Mouse (Mus musculus) neutrophil, adult 5-6 weeks (primary cell): ENCODE data around the gene Fbxo17. TPM values are rescaled to one million over a fixed set of nuclear protein-coding genes. Genes with fewer than 3 reads are reported as not detected.

Experiments used
- ATAC-seq: fragments of 151-379, 151-347 bp; 2 replicates; pipeline ENCODE4 v1.8.0; 2017; ENCODE audit warnings: mild to moderate bottlenecking, moderate TSS enrichment; ENCODE audit not compliant: insufficient number of reproducible peaks, poor library complexity, low FRiP score, severe bottlenecking; ENCODE audit errors: extremely low read depth
- total RNA-seq: library from RNA; stranded (forward); fragments of 200-1000 nt; gene quantifications from 2 replicates; pipeline ENCODE4 v1.2.3, GENCODE M21; 2017

Fbxo17 gene
- total RNA-seq, 1 experiment from 2014 or later: 0.81 TPM

- no peak for ATAC-seq
Measured at GRCm38 (mm10) chr7:28756079-28756478, 39.5 kb downstream of the Fbxo17 start, which contains the start of gene Ccer2. Ccer2 (plus strand) TSS chr7:28756174.

DNA sequence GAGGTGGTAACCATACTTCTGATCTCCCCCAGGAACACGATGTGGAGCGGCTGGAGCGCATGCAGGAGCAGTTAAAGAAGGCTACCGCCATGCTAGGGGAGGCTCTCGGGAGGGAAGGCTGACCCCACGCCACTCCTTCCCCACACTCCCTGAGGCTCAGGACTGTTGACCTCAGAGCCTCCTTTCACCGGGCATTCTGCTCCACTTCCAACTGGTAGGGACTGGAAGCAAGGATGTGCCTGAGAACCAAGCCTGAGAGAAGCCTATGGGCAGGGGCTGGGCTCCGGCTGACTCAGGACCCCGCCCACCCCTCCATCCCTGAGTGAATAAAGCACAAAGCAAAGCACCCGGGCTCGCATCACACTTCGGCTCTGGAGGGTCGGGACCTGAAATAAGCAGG lies 42.0 kb downstream of the Fbxo17 start:
- ATAC-seq: no peak

DNA sequence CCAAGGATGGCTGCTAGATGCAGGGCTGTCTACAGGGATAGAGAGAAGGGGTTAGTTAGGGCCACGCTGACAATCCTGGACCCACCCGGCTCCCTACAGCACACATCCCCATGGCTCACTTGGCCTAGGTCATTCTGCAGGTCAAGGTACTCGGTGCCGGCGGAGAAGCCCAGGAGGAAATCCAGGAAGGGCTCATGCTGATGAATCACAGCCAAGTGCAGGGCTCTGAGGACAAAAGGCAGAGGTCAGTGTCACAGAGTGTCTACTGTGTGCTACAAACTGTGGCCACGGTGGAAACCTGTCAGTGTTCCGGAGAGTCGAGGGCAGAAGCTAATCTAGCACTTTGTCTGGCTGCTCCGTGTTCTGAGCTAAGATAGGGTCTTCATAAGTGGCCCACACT lies 45.3 kb downstream of the Fbxo17 start:
- no peak for ATAC-seq

GRCm38 (mm10) chr7:28765211-28765610 lies 48.6 kb downstream of the Fbxo17 start:
- ATAC-seq: no peak

- ATAC-seq: peak; percentile 96
Measured at GRCm38 (mm10) chr7:28766173-28766879, 49.7 kb downstream of the Fbxo17 start, which contains the start of gene Sirt2. Sirt2 (plus strand) TSS chr7:28766735.

DNA sequence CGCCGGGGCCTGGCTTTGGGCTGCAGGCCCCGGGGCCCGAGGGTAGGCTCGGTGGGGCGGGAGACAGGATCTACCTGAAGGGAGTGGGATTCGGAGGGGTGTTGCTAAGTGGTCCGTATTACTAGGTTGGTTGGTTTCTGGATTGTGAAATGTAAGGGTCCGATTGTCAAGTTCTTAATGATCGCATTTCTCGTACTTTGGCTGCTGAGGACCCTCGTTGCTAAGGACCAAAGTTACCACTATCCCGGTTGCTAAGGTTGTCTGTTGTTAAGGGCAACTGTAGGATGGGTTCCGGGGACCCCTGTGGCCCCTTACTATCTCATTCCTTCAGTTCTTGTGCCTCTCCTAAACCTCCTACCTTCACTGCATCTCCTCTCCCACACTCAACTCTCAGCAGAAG lies 50.3 kb downstream of the Fbxo17 start:
- no peak for ATAC-seq

- no peak for ATAC-seq
Measured at GRCm38 (mm10) chr7:28767462-28767965, 50.9 kb downstream of the Fbxo17 start, which contains the start of gene Nfkbib. Nfkbib (minus strand) TSS chr7:28767512.

GRCm38 (mm10) chr7:28769414-28769958 lies 52.9 kb downstream of the Fbxo17 start:
- ATAC-seq: no peak

DNA sequence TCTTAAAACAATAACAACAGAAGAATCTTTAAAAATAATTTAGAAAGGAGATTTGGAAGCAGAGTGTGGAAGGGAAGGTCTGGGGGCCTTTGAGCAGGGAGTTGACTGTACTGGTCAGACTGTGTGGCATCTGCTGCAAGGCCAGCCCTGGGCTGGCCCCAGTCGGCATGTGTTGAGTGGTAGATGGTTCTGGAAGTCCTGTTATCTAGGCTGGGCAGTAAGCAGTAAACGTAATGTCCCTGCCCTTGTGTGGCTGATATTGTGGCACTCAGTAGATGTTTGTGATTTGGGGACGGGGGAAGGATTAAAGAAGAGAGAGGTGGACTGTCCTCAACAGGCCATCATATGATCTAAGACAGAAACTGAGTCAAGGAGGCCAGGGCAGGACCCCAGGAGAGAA lies 53.7 kb downstream of the Fbxo17 start:
- ATAC-seq: no peak

DNA sequence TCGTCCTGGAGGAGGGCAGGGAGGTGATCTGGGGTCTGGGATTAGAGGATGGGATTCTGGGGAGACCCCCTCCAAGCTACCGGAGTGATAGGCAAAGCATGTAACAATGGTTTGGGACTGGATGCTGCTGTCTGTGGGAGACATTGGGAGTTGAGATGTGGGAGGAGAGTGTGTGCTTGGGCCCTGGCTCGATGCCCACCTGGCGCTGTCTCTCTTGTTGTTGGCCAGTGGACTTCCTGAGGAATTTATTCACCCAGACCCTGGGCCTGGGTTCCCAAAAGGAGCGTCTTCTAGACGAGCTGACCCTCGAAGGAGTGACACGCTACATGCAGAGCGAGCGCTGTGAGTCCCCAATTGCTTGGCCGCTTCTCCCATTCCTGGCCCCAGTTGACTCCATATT lies 55.3 kb downstream of the Fbxo17 start:
- no peak for ATAC-seq

DNA sequence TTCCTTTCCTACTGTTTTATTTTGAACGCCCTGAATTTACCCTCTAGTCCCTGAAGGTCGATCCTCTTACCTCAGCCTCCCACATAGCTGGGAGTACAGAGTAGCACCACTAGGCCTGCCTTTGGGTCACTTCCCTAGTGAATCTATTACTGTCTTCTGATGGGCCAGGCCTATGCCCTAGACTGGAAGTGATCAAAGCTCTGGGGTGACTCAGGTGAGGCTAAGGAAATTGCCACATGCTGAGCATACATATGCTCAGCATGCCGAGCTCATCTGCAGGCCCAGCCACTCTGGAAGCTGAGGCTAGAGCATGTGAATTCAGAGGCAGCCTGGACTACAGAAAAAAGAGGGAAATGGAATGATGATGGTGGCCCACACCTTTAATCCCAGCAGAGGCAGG lies 56.6 kb downstream of the Fbxo17 start:
- ATAC-seq: peak; percentile 20; the same call in 1 of the 2 replicates

DNA sequence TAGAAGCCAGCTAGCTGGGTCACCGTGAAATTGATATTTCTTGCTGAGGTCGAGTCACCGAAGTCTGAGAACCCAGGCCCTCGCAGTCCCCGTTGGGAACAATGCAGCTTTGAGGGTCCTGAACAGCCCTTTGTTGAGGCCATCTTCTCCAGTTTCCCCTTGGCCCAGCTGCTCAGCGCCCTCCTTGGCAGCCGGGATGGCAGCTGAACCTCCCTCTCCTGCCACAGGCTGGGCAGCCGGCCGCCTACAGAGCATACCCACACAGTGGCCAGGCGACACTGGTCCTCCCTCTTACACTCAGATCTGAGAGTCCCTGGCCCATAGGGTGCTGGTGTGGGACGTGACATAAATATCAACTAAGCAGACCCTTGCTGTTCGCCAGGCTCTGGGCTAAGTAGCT lies 57.6 kb downstream of the Fbxo17 start:
- no peak for ATAC-seq

DNA sequence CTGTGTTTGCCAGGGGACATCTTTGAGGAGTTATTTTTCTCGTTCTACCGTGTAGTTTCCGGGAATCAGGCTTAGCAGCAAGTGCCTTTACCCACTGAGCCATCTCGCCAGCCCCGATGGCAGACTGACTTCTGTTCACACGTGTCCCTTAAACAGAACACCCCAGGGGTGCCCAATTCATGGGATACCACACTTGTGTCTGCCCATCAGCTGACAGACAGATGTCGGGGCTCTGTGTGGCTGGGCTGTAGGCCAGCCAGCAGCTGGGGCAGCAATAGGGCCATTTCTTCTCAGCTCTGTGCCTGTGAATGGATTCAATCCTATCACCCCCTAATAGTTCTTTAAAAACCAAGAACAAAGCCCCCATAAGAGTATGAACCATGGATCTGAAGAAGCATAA lies 58.5 kb downstream of the Fbxo17 start:
- no peak for ATAC-seq

- no peak for ATAC-seq
Measured at GRCm38 (mm10) chr7:28778825-28779224, 62.2 kb downstream of the Fbxo17 start.

GRCm38 (mm10) chr7:28780067-28780658 lies 63.6 kb downstream of the Fbxo17 start:
- peak; percentile 63 for ATAC-seq

DNA sequence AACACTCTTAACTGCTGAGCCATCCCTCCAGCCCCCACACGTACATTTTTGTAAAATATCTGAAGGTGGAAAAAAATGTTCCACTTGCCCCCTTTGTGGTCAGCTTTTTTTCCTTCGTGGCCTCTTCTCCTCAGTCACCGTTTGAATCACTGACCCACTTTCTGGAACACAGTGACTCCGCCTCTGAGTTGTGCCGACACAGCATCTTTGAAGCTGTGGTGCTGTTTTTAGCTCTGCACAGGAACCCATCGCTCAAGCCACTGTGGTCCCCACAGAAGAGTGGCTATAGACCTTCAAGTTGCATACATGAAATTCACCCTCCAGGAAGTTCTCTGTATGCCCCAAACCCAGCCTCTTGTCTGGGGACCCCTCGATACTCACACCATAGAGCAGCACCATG lies 64.3 kb downstream of the Fbxo17 start:
- no peak for ATAC-seq

DNA sequence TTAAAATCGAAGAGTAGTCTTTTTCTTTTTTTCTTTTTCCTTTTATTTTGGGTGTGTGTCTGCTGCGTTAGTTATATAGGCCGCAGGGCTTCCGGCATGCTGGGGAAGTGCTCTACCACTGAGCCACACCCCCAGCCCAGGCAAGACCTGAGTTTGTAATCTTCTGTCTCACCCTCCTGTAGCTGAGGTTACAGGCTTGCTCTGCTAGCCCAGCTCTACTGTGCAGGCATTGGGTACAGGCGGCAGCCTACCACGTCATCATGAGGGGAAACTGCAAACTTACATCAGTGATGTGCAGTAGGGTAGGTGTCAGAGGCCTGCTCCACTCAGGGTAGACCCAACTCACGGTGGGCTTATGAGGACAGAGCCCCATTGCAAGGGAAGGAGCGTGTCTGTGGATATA lies 64.7 kb downstream of the Fbxo17 start:
- peak; percentile 85 for ATAC-seq

- no peak for ATAC-seq
Measured at GRCm38 (mm10) chr7:28785161-28785560, 68.6 kb downstream of the Fbxo17 start.
